Mouse (Mus musculus) liver, adult 2 months (tissue): ENCODE data around the gene Prr14. TPM values are rescaled to one million over a fixed set of nuclear protein-coding genes. Genes with fewer than 3 reads are reported as not detected.
A peak's percentile ranks its signal among the peaks of the same experiment; 100 is the strongest.

ENCODE experiments used
- DNase-seq: peaks from one replicate; pipeline ENCODE4 v3.0.0-alpha.2; 2011; ENCODE audit warnings: low read depth, low spot score; ENCODE audit errors: extremely low read depth
- H3K27ac ChIP-seq: fragments of 200-500 bp; replicated peaks from 2 replicates; pipeline ENCODE4 v1.5.1; 2012; ENCODE audit warnings: low read depth, mild to moderate bottlenecking, control low read depth, inconsistent platforms, low read length; ENCODE audit not compliant: insufficient read depth
- H3K27me3 ChIP-seq: fragments of 200-500 bp; 2 replicates; pipeline ENCODE4 v1.6.1; 2012; ENCODE audit warnings: mild to moderate bottlenecking, moderate library complexity, low read length, inconsistent platforms; ENCODE audit not compliant: control insufficient read depth, insufficient read depth
- H3K36me3 ChIP-seq: fragments of 200-500 bp; 2 replicates; pipeline ENCODE4 v1.6.1; 2012; ENCODE audit warnings: low read length, inconsistent platforms; ENCODE audit not compliant: control insufficient read depth, insufficient read depth
- H3K4me1 ChIP-seq: fragments of 200-500 bp; 2 replicates; pipeline ENCODE4 v1.6.1; 2011; ENCODE audit warnings: low read length; ENCODE audit not compliant: control insufficient read depth, insufficient read depth
- H3K4me3 ChIP-seq: fragments of 200-500 bp; 2 replicates; pipeline ENCODE4 v1.5.1; 2011; ENCODE audit warnings: low read depth, mild to moderate bottlenecking, control low read depth, low read length, moderate library complexity; ENCODE audit not compliant: insufficient read depth
- H3K79me2 ChIP-seq: fragments of 200-500 bp; 2 replicates; pipeline ENCODE4 v1.6.1; 2012; ENCODE audit warnings: inconsistent platforms, mild to moderate bottlenecking, low read length, moderate library complexity; ENCODE audit not compliant: control insufficient read depth, insufficient read depth
- H3K9ac ChIP-seq: fragments of 200-500 bp; 2 replicates; pipeline ENCODE4 v1.6.1; 2012; ENCODE audit warnings: low read depth, mild to moderate bottlenecking, control low read depth, inconsistent platforms, low read length
- CTCF ChIP-seq: fragments of 200-500 bp; IDR thresholded peaks from 2 replicates; pipeline ENCODE4 v1.5.1; 2011; ENCODE audit warnings: low read depth, low read length, control low read depth
- POLR2A ChIP-seq: fragments of 200-500 bp; IDR thresholded peaks from 2 replicates; pipeline ENCODE4 v1.6.1; 2011; ENCODE audit warnings: low read length, control low read depth; ENCODE audit not compliant: insufficient read depth; ENCODE audit errors: extremely low read depth
- WGBS: fragments of 180-500 bp; shearing (Covaris S2); methylation state at CpG from one replicate; pipeline ENCODE4 v1.1.7; 2018; 5-methylcytosine and 5-hydroxymethylcytosine counted together
- polyA plus RNA-seq: library from polyadenylated mRNA; depleted of rRNA; stranded (reverse); fragments of >200 nt; gene quantifications from 2 replicates; pipeline ENCODE4 v1.2.3, GENCODE M21; 2012
- total RNA-seq: library from RNA; depleted of rRNA; stranded (reverse); fragments of >200 nt; gene quantifications from 2 replicates; pipeline ENCODE4 v1.2.3, GENCODE M21; 2014

The Prr14 gene
- total and polyA plus RNA-seq, 2 experiments, result 9.5 to 44.6 TPM

DNA sequence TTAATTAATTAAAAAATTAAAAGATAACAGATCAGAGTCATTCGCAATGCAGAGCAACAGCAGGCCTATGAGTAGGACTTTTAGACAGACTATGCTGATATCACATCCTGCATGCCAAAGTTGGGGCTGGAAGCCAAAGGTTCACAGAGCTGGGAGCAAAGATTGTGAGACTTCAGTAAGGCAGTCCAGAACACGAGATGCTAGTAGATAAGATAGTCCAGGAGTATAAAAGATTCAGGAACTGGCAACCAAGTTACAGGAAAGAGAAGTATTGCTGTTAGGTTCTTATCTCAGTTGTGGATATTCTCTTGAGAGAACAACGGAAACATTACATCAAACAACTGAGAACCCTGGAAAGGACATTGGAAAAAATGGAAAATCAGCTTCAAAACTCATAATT is 33.1 kb upstream of the Prr14 start:
- H3K79me2 ChIP-seq, result peaks cover 2% of the 10 kb centered on the region; the same call in 1 of the 2 replicates
- peak; percentile 12 for DNase-seq
- 68% methylated on average over 3 of the region's 3 CpGs for WGBS
- no peaks in the 10 kb centered on the region for H3K36me3 ChIP-seq
- no peaks in the 10 kb centered on the region for H3K27me3 ChIP-seq
- H3K27ac ChIP-seq, result no peak overlapping the region
- 0 out of 2 replicates have a peak, but pooled peaks cover 2% of the 10 kb centered on the region for H3K4me1 ChIP-seq
- no peak for TF ChIP-seq POLR2A
- no peak for TF ChIP-seq CTCF
- H3K9ac ChIP-seq, result no peak overlapping the region
- H3K4me3 ChIP-seq, result no peak overlapping the region

DNA sequence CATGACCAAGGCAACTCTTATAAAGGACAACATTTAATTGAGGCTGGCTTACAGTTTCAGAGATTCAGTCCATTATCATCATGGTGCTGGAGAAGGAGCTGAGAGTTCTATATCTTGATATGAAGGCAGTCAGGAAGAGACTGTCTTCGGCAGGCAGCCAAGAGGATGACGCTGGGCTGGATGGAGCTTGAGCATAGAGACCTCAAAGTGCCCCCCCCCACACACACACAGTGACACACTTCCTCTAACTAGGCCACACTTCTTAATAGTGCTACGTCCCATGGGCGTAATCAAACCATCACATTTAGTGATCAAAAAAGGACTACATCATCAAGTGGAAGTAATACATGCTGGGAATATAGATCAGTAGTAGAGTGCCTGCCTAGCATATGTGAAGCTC is 24.2 kb upstream of the Prr14 start:
- TF ChIP-seq POLR2A, result no peak
- TF ChIP-seq CTCF, result no peak
- 82% methylated on average over 4 of the region's 4 CpGs for WGBS
- Histone ChIP-seq H3K79me2 (no peaks in the 10 kb centered on the region), H3K4me1 (no peaks in the 10 kb centered on the region), H3K27me3 (no peaks in the 10 kb centered on the region), H3K27ac (no peak overlapping the region), H3K4me3 (no peak overlapping the region), H3K9ac (no peak overlapping the region), H3K36me3 (no peaks in the 10 kb centered on the region)
- no peak for DNase-seq

DNA sequence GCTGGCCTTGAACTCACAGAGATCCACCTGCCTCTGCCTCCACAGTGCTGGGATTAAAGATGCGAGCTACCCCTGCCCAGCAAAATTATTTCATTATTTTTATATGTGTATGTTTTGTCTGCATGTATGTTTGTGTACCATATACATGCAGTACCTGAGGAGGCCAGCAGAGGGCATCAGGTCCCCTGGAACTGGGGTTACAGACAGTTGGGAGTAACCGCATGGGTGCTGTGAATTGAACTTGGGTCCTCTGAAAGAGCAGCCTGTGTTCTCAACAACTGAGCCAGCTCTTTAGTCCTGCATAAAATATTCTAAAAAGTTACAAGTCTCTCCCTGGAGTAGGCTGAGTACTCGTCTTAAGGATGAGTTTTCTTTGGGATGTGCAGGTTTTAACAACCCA is 21.7 kb upstream of the Prr14 start:
- 92% methylated on average over 3 of the region's 3 CpGs for WGBS
- no peaks in the 10 kb centered on the region for H3K27me3 ChIP-seq
- H3K36me3 ChIP-seq, result no peaks in the 10 kb centered on the region
- H3K79me2 ChIP-seq, result no peaks in the 10 kb centered on the region
- H3K4me3 ChIP-seq, result no peak overlapping the region
- H3K4me1 ChIP-seq, result no peaks in the 10 kb centered on the region
- TF ChIP-seq CTCF (peak; percentile 52; the same call in 1 of the 2 replicates), POLR2A (no peak)
- DNase-seq, result no peak
- H3K9ac ChIP-seq, result no peak overlapping the region
- H3K27ac ChIP-seq, result no peak overlapping the region

DNA sequence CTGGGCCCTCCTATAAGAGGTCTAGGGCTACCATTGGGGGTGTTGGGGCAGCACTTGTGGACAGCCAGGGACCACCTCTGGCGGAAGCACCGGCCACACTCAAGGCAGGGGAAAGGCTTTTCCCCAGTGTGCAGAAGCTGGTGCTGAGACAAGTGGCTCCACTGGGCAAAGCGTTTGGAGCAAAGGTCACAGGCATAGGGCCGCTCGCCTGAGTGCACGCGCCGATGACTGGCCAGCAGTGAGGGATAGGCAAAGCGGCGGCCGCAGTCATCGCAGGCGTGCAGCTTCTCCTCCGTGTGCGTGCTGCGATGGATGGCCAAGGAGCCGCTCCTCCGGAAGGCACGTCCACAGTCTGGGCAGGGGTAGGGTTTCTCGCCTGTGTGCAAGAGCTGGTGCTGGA is 15.4 kb upstream of the Prr14 start:
- TF ChIP-seq POLR2A (no peak), CTCF (no peak)
- Histone ChIP-seq H3K36me3 (peaks cover 6% of the 10 kb centered on the region), H3K27me3 (no peaks in the 10 kb centered on the region), H3K27ac (no peak overlapping the region), H3K79me2 (no peaks in the 10 kb centered on the region), H3K4me1 (peaks cover 2% of the 10 kb centered on the region; the same call in 1 of the 2 replicates), H3K4me3 (no peak overlapping the region), H3K9ac (no peak overlapping the region)
- 95% methylated on average over 20 of the region's 20 CpGs for WGBS
- no peak for DNase-seq

DNA sequence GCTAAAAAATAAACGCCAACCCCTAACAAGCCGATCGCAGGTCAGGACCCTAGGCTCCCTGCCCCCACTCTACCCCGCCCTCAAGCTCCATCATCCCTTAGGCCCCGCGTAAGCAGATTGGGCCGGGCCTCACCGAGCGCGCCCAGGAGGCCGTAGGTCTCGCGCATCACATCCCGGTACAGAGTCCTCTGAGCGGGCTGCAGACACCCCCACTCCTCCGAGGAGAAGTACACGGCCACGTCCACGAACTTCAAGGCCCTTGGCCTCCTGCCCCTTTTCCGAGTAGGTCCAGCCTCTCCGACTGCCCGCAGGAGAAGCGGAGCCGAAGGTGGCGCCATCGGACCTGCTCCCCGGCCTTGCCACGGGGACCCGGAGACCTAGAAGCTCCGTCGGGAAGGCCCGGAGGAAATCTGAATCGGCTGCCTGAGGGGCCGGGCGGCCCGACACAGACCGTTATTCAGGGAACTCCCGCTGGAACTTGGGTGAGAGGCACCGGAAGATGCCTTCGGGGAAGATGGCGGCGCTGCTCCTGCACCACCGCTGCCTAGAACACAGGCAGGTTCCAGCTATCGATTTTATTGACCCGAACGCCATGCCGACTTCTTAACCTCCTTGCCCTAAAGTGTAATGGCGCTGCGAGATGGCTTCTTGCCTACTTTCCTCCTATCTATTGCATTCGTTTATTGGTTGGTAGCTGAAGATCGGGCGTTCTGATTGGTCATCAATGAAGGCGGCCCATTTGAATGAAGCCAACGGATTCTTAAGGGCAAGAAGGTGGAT is 10.7 kb upstream of the Prr14 start, which contains the start of gene Zfp689:
Zfp689 (minus strand) TSS at position 638 of the 780 bp plus-strand sequence.
- peaks cover 12% of the 10 kb centered on the region; the same call in 1 of the 2 replicates for H3K79me2 ChIP-seq
- H3K4me1 ChIP-seq, result peaks cover 11% of the 10 kb centered on the region
- H3K36me3 ChIP-seq, result peaks cover 3% of the 10 kb centered on the region
- under 1% methylated on average over 54 of the region's 54 CpGs for WGBS
- peak; percentile 97 for DNase-seq
- H3K27me3 ChIP-seq, result no peaks in the 10 kb centered on the region
- peak within 1 kb of the TSS; percentile 68 for H3K9ac ChIP-seq
- H3K27ac ChIP-seq, result peak within 1 kb of the TSS; percentile 74
- peak within 1 kb of the TSS; percentile 82 for H3K4me3 ChIP-seq
- TF ChIP-seq CTCF, result no peak
- 0 out of 2 replicates have a peak, but pooled peaks have one; percentile 45 for TF ChIP-seq POLR2A

DNA sequence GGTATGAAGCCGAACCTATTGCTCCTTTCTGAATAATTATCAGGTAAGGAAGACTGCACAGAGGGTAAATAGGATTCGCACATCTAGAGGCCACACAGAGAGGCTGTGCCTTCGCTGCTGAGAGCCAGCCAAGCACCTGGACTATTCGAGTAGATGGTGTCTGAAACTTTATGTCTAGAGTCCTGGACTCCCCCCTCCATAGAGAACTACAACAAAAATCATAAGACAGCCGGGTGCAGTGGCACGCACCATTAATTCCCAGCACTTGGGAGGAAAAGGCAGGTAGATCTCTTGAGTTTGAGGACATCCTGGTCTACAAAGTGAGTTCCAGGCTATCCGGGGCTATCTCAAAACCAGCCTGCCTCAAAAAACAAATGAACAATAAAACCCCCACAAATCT is 9.4 kb upstream of the Prr14 start:
- H3K9ac ChIP-seq, result no peak overlapping the region
- H3K27me3 ChIP-seq, result no peaks in the 10 kb centered on the region
- H3K36me3 ChIP-seq, result peaks cover 1% of the 10 kb centered on the region
- DNase-seq, result no peak
- peaks cover 11% of the 10 kb centered on the region for H3K4me1 ChIP-seq
- TF ChIP-seq POLR2A, result no peak
- no peak for TF ChIP-seq CTCF
- H3K79me2 ChIP-seq, result peaks cover 12% of the 10 kb centered on the region; the same call in 1 of the 2 replicates
- no peak overlapping the region for H3K27ac ChIP-seq
- H3K4me3 ChIP-seq, result no peak overlapping the region
- 87% methylated on average over 7 of the region's 7 CpGs for WGBS
